Mouse (Mus musculus): ENCODE results near the gene Dnaja2.

Dnaja2 gene

GRCm38 (mm10) chr8:85555181-85556145 is at the start of gene Dnaja2:
Dnaja2 (minus strand) TSS chr8:85555344.
- DNase-seq (ENCODE audit: low spot score) = peak; percentile 87

GRCm38 (mm10) chr8:85604201-85604600 is 49.1 kb upstream of the Dnaja2 start:
- DNase-seq (ENCODE audit: low spot score) = no peak

GRCm38 (mm10) chr8:85603203-85603895 is 48.2 kb upstream of the Dnaja2 start:
- DNase-seq (ENCODE audit: low spot score) = peak; percentile 54

- DNase-seq (ENCODE audit: low spot score) = no peak
Measured at GRCm38 (mm10) chr8:85602737-85603136, 47.6 kb upstream of the Dnaja2 start.

- no peak for DNase-seq (ENCODE audit: low spot score)
Measured at GRCm38 (mm10) chr8:85601741-85602140, 46.6 kb upstream of the Dnaja2 start.

- DNase-seq (ENCODE audit: low spot score) = peak; percentile 40
Measured at GRCm38 (mm10) chr8:85597413-85598191, 42.5 kb upstream of the Dnaja2 start.

- DNase-seq (ENCODE audit: low spot score) = peak; percentile 52
Measured at GRCm38 (mm10) chr8:85595391-85595790, 40.2 kb upstream of the Dnaja2 start.

GRCm38 (mm10) chr8:85594983-85595382 is 39.8 kb upstream of the Dnaja2 start:
- no peak for DNase-seq (ENCODE audit: low spot score)

GRCm38 (mm10) chr8:85593324-85593723 is 38.2 kb upstream of the Dnaja2 start:
- DNase-seq (ENCODE audit: low spot score) = no peak

GRCm38 (mm10) chr8:85591532-85591931 is 36.4 kb upstream of the Dnaja2 start:
- no peak for DNase-seq (ENCODE audit: low spot score)

GRCm38 (mm10) chr8:85590258-85590657 is 35.1 kb upstream of the Dnaja2 start:
- DNase-seq (ENCODE audit: low spot score) = no peak

- DNase-seq (ENCODE audit: low spot score) = no peak
Measured at GRCm38 (mm10) chr8:85588596-85588995, 33.5 kb upstream of the Dnaja2 start.

- no peak for DNase-seq (ENCODE audit: low spot score)
Measured at GRCm38 (mm10) chr8:85577666-85578065, 22.5 kb upstream of the Dnaja2 start.

- no peak for DNase-seq (ENCODE audit: low spot score)
Measured at GRCm38 (mm10) chr8:85573972-85574496, 18.9 kb upstream of the Dnaja2 start.

GRCm38 (mm10) chr8:85570466-85570865 is 15.3 kb upstream of the Dnaja2 start:
- no peak for DNase-seq (ENCODE audit: low spot score)

- no peak for DNase-seq (ENCODE audit: low spot score)
Measured at GRCm38 (mm10) chr8:85567801-85568200, 12.7 kb upstream of the Dnaja2 start.

- no peak for DNase-seq (ENCODE audit: low spot score)
Measured at GRCm38 (mm10) chr8:85565186-85565585, 10.0 kb upstream of the Dnaja2 start.

GRCm38 (mm10) chr8:85563336-85563735 is 8.2 kb upstream of the Dnaja2 start:
- DNase-seq (ENCODE audit: low spot score) = no peak

GRCm38 (mm10) chr8:85559966-85560365 is 4.8 kb upstream of the Dnaja2 start:
- no peak for DNase-seq (ENCODE audit: low spot score)

- DNase-seq (ENCODE audit: low spot score) = no peak
Measured at GRCm38 (mm10) chr8:85559201-85559600, 4.1 kb upstream of the Dnaja2 start.

GRCm38 (mm10) chr8:85557601-85557986 is 2.5 kb upstream of the Dnaja2 start:
- no peak for DNase-seq (ENCODE audit: low spot score)

GRCm38 (mm10) chr8:85556986-85557600 is 1.9 kb upstream of the Dnaja2 start:
- DNase-seq (ENCODE audit: low spot score) = no peak

Data from urinary bladder, postnatal 14 days (tissue).